Mouse (Mus musculus): ENCODE results near the gene Atp8a1.

Atp8a1 gene

DNA sequence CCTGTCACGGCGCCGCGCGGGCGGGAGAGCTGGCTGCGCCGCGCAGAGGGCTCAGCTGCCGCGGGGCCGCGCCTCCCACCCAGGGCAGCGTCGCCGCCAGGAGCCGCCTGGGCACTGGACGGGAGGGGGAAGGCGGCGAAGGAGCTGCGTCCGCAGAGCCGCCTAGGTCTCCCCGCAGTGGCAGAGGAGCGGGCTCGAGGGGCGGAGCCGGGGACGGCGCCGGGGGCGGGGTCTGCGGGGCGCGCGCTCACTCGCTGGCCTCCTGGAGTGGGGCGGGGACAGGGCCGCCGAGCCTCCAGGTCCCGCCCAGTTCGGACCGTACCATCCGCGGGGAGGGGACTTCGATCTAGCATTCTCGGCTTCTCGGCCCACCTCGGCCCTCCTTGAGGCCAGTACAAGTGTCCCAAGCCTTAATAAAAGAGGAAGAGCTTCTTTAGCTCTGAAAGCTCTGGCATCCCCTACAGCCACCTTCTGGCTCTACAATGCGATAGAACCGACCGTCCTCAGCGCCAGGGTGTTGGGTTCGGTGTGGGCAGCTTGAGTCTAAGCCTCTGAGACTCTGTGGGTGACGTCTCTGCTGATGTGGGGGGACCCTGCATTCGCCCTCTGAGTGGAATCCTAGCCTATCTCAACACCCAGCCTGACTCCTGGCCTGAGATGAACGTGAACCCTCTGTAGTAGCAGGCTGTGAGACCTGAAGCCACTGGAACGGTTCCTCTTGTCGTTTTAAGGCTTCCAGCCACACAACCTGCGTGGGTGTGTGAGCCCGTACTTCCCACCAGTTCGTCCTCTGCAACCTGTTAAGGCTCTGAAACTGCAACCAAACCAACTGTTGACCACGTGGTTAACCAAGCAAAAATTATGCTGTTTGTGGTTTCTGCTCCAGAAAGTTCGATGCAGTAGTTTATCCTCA lies at the start of gene Atp8a1:
Atp8a1 (minus strand) TSS at position 182 of the 913 bp plus-strand sequence.
- peak; percentile 100 for DNase-seq

DNA sequence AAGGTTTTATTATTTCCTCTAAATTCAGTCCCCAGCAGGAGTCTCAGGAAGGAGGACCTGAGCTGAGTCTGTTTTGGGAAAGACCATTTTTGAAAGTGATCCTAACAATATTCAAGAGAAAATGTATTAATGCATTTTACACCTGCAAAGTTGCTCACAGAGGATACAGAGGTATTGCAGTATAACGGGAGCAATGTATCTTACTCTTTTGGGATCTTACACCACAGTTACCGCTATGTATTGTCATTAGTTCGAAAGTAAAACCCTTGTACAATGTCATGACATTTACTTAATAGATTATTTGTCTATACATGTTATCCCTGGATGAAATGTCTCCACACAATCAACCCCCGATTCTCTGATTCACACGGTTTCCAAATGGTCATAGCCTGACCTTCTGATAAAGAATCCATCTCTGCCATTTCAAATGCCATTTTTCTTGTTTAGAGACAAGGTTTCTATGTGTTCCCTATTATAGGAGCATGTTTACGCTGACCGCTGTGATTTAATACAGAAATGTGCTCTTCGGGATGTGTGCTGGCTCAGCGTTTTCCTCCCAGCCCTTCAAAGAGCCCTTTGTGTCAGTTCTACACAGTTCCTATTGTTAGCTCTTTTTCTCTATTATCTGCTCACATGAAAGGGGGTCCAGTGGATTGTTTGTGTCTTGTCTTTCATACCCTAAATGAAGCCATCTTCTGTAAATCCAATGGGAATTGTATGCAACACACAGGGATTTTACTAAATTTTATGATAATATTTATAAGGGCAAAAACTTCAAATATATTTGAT lies 37.4 kb upstream of the Atp8a1 start:
- no peak for DNase-seq

DNA sequence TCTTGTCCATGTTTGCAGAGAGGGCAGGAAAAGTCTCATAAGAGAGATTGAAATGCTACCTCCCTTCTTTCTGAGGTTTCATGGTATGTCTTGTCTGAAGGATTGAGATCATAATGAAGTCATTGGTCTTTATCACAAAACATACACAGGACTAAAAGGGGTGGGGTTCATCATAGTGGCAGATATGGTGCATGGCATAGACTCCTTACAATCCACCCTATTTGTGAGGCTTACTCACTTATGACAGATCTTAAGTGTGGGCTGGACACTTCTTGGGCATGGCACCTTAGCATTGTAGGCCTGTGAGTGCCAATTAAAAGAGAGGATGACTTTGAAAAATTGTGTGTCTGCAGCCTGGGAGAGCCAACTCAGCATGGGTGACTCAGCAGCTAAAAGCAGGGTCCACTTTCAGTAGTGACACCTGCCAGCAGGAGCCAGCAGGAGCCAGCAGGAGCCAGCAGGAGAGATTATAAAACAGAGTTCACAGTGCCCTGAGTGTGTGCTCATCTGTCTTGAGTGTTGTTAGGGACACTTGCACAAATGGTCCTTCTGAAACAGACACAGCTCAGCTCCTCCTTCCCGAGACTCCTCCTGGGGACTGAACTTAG lies 36.4 kb upstream of the Atp8a1 start:
- no peak for DNase-seq

DNA sequence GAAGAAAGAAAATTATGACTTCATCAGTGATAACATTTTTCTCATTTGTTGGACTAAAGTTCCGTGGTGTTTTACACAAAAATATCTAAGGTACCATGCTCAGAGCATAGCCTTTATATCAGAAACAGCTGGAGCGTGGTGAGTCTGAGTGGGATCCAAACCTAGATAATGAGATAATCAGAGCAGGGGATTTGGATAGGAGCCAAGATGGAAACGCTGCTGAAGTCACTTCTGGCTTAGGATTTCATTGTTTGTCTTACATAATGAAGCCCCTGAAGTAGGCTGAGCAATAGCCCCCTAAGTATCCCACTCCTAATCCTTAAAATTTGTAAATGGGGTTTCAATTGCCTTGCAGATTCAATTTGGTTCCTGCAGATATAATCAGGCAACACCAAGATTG lies 24.2 kb upstream of the Atp8a1 start:
- no peak for DNase-seq

DNA sequence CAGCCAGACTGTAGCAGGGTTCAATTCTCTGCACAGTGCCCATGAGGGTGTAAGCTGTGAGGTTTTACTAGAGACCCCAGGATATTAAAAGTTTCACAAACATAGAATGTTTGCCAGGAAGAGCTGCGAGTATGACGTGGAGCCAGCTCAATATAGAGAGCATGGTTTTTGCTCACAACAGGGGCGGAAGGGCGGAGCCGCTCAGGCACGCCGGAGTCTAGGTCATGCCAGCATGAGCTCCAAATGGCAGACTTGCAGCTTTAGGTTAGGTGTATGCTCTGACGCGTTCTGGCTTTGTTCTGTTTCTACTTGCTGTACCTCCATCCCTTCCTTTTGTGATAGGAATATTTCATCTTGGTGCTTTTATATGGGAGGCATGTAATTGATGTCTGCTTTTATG lies 19.0 kb upstream of the Atp8a1 start:
- peak; percentile 22 to 23 for DNase-seq

DNA sequence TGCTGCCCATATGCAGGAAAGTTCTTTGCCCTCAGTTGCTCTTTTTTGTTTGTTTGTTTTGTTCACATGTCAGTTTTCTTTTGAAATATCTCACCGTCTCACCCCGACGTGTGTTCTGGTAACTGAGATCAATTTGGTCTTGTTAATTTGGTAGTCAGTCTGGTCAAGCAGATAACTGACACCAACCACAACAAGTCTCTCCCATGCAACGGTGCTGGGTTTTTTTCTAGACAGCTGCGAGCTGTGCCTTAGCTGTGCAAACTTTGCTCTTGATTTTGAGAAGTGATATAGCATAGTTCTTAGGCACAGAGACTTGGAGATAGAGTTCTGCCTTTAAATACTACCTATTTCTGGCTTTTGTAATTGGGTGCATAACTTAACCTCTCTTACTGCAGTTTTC lies 18.4 kb upstream of the Atp8a1 start:
- no peak for DNase-seq

DNA sequence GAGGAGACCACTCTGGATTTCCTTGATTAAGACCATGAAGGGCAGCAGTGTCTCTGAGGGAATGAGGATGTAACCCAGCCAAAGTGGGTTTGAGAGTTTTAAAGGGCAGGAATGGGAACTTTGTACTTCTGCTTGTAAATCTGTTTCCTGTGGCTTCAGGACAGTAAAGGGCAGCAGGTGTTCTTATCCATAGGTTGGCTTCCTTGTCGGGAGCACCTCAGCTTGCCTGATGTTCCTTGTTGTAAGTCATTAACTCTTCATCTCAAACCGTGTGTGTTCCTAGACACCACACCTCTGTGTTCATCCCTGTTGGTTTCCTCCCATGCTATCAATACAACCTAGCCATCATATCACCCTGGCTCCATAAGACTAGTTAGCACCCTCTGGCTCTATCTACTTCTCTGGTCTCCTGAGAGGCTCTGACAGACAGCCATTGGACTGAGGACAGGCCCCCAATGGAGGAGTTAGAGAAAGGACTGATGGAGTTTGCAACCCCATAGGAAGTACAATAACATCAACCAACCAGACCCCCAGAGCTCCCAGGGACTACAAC lies 17.4 kb upstream of the Atp8a1 start:
- no peak for DNase-seq

DNA sequence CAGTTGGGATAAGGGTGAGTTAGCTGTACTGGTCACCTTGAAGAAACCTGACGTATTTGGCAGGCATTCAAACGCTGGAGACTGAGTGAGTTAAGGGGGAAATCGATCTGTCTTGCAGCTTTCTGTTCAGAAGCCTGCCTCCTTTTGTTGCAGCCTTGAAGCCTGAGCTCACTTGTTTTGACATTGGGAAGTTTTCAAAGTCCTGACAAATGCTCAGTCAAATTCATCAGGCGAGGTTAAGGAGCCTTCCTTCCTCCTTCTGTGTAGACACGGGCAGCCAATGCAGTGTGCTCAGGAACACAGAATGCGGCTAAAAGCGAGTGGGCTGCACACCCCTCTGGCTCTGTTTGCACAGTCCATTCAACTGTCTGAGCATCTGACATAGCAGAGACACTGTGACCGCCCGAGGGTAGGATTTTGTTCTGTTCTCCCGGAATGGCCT lies 16.7 kb upstream of the Atp8a1 start:
- no peak for DNase-seq

DNA sequence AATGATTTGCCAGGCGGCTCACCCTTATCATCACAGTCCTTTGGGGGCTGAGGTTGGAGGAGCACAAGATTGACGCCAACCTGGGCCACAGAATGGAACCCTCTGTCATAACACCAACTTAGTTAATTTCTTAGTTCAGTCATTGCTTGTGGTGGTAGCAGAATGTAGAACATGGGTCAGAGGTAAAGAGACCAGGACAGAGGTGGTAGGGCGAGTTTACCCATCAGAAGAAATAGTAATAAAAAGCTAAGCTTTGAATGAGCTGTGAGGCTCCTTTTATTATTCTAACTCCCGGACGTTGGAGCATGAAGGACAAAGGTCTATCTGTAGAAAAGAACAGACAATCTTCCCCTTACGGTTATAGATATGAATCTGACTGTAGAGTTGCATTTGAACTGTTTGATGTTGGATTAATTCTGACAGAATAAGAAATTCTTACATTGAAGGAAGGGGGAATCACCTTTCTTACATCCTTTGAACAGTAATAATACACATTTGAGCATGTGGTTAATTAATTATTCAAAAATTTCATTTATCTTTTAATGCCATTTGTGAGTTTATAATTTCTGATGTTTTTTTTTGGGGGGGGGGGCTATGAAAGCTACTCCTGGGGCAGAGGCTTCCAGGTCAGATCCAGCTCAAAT lies 7.9 kb upstream of the Atp8a1 start:
- DNase-seq, result no peak

DNA sequence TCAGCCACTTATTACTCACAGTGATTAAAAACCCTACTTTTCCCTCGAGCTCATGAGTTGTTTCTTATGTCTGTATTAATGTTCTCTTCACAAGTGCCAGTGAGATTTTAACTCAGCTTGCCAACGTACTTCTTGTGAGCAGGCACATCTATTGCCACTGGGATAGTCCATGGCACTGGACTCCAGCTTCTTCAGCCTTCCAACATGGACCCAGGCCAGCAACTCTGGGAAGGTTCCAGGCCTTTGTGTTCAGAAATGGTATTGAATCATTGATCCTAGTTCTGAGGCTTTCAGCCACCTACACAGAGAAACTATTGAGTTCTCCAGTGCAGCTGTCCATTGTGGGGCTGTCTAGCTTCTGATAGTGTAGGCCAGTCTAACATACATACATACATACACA lies 5.6 kb upstream of the Atp8a1 start:
- no peak for DNase-seq

DNA sequence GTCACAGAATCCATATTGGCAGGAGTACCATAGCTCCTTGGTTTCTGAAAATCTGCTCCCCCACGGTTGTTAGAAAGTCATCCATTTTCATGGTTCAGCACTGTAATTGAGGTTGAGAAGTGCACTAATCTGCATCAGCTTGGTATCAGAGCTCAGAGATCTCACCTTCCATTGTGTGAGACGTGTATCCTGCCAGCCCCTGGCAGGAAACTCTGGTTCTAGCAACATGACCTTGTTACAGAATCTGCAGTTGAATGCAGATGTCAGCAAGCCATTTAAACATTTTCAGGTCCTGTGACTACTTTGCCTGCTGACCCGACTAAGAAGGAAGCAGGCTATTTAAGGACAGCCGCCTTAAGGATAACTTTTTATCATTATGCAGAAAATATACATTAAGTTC lies 2.2 kb upstream of the Atp8a1 start:
- no peak for DNase-seq

DNA sequence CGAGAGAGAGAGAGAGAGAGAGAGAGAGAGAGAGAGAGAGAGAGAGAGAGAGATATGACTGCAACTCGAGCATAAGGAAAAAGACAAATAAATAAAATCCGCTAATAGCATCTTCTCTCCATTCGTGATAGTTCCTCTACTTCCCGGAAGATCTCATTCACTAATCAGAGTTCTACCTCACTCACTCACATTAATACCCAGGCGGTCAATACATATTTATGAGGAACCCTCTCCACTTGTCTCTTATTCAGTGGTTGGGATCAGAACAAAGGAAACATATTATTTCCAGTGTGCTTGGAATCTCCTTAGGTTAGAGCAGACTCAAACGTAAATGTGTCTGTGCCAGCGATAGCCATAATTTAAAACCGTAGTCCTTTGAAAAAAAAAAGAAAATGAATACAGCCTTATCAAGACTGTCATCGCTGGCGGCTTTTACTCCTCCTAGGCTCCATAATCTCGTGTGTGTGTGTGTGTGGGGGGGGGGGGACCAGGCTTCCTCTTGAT lies 1.3 kb upstream of the Atp8a1 start:
- no peak for DNase-seq

DNA sequence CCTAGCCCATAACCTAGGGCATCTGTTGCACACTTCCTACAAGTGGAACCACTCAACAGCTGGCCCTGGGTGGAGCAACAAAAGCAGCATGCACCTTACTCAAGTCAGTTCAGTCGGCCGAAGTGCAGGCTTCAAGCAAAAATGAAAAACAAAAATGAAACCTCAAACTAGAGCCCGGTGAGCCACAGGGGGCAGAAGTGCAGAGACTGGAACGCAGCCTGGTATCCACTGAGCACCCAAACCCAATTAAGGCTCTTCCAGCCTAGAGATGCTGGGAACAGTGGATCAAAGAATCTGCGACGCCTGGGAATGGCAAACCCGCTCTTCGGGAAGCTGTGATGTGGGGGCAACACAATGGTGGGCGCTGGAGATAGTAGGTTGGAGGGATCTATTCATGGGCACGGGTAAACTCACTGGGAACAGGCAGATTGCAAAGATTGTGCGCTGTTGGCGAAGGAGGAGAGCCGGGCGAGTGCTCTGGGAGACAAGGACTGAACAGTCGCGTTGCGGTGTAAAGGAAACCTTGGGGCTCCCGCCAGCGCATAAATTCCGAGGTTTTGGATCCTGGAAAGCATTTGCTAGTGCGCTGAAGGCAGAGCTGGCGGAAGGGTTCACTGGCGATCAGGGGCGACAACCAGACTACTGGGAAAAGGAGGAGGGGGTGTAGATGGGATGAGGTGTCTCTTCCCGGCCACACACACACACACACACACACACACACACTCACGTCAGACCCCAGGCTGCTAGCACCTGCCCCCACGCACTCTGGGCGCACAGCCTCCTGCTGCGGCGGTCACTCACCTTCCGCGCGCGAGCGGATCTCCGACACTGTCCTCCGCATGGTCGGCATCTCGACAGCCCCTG lies 641 bp downstream of the Atp8a1 start:
- DNase-seq, result peak; percentile 68 to 73

DNA sequence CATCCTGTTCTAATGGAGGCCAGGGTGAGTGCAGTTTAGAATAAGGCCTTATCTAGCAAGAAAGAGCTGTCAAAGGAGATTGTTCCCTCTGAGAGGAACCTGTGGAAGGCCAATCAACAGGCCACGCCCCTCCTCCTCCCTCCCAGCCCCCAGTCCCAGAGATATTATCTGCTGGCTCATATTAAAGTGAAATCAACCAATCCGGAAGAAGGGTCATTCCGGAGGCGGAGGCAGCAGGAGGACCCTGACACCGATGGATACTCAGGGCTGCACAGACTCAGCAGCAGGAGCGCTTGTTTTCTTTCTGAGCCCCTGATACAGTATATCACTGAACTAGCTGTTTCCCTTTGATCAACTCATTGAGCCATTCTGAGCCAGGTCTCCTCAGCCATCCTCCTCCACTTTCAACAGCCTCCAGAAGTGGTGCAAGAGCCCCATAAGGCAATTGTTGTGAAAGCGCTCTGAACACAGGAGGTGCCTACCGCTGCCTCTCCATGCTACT lies 2.0 kb downstream of the Atp8a1 start:
- no peak for DNase-seq

DNA sequence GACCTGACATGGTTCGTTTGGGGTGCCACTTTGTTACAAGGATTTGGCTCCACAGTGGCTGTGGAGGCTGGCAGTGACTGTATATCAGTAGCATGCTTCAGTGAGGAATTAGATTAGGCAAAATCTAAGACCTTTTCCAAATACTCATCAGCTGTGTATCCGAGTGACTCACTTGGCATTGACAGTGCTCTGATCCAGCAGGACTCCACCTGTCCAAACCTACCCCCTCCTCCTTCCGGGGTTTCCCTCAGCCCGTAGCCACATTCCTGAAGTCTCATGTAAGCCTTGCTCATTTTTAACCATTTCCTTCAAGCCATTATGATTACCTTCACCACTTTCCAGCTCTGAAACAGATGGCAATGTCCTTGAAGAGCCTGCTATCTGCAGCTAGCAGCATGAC lies 3.2 kb downstream of the Atp8a1 start:
- no peak for DNase-seq

DNA sequence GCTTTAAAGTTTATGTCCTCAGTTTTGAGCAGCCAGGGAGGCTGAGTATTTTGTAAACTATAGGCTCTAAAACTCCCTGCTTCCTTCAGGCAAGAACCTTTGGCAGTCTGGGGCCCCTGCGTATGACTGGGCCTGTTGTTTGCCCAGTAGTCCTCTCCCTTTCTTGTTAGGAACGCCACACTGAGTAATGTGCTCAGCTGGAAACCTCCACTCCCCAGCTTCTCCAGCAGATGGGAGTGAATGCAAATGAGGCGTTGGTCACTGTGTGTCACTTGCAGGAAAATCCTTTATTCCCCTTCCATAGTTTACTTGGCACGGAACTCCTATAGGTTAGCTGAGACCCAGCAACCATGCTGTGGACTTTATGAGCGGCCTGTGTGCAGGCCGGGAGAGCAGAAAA lies 4.9 kb downstream of the Atp8a1 start:
- DNase-seq, result no peak

DNA sequence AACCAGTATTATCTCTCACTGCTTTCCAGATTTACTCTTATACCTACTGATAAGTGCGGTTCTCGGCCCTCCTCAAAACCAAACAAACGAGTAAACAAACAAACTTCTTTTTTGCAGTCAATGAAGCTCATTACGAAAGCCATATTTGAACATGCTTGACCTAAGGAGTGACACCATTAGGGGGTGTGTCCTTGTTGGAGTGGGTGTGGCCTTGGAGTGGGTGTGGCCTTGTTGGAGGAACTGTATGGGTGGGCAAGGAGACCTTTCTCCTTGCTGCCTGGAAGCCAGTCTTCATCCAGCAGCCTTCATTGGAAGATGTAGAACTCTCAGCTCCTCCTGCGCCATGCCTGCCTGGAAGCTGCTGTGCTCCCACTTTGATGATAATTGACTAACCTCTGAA lies 13.4 kb downstream of the Atp8a1 start:
- DNase-seq, result no peak

DNA sequence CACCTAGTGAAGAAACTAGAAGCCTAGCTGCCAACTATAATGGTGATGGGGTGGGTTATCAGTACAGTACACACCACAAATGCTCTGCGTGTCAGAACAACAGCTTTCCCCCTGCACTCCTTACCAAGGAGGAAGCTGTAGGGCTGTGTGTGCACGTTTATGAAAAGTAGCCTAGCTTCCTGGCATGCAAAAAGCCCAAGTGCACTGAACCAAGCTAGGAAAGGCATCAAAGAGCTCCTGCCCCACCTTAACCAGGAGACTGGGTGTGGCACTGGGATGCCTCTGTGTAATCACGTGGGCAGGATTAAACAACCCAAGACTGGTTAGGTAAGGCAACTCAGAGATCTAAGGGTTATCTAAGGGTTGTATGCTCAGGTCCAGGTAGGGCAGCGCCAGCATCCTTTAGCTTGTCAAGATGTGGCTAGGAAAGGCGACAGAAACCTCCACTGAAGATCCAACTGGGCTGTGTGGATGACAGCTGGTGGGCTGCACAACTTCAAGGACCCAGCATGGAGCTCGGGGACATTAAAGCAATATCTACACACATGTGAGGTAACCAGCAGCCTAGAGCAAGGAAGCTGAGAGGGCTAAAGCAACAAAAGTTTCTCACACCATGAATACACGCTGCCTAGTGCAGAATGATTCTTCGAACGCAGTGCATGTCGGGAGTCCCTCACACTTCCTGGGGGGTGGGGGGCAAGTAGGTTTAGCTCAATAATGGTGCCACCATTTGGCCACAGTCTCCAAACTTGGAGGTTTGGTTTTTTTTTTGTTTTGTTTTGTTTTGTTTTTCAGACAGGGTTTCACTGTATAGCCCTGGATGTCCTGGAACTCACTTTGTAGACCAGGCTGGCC lies 15.7 kb downstream of the Atp8a1 start:
- peak; percentile 33 to 38 for DNase-seq

DNA sequence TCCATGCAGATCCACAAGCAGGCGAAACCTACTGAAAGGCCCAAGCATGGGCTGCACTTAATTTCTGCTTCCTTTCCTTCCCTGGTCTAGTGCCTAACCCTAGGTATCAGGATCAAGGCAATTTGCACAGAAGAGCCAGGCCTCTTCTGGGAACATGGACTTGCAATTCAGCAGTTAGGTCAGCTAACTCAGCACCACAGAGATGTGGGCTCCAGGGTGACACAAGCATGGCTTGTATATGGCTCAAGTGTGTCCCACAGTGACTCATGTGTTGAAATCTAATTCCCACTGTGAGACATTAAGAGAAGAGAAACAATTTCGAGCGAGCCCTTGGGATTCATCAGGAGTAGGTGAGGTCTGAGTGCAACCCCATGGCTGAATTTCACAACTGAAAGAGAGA lies 18.9 kb downstream of the Atp8a1 start:
- DNase-seq, result no peak

DNA sequence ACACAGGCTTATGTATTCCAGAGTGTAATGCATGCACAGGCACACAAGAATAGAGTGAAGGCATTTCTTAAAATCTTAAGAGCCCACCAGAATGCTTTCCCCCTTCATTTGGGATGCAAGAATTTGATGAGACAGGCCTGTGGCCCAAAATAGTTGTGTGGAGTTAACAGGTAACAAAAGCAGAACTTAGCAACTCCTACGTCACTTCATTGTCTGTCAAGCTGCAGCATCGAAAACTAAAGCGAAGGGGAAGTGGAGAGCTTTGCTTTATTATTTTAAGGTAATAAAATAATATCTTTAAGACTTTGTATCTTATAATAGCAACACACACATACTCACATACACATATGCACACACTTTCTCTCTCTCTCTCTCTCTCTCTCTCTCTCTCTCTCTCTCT lies 20.3 kb downstream of the Atp8a1 start:
- peak; percentile 28 to 48 for DNase-seq

All from B cell, adult 2 months (primary cell).